Mouse (Mus musculus) lung, adult 2 months (tissue): Measurements from ENCODE around the gene Atp1b1.

ENCODE experiments used
- CTCF ChIP-seq: fragments of 200-500 bp; IDR thresholded peaks from 2 replicates; pipeline ENCODE4 v1.5.1; 2011; ENCODE audit warnings: mild to moderate bottlenecking, low read length, control low read depth; ENCODE audit not compliant: insufficient read depth
- POLR2A ChIP-seq: fragments of 200-500 bp; IDR thresholded peaks from 2 replicates; pipeline ENCODE4 v1.6.1; 2011; ENCODE audit warnings: low read depth, mild to moderate bottlenecking, control low read depth, low read length, borderline replicate concordance; ENCODE audit errors: extremely low read depth

- no peak for TF ChIP-seq POLR2A
- no peak for TF ChIP-seq CTCF
Measured at GRCm38 (mm10) chr1:164415347-164415751, 42.8 kb downstream of the Atp1b1 start.
